Mouse (Mus musculus): ENCODE measurements around the gene Dhrs1. TPM values are rescaled to one million over a fixed set of nuclear protein-coding genes. Genes with fewer than 3 reads are reported as not detected.

Gene Dhrs1
- polyA plus RNA-seq, 1 experiment from 2014 or later, result 87.3 TPM

DNA sequence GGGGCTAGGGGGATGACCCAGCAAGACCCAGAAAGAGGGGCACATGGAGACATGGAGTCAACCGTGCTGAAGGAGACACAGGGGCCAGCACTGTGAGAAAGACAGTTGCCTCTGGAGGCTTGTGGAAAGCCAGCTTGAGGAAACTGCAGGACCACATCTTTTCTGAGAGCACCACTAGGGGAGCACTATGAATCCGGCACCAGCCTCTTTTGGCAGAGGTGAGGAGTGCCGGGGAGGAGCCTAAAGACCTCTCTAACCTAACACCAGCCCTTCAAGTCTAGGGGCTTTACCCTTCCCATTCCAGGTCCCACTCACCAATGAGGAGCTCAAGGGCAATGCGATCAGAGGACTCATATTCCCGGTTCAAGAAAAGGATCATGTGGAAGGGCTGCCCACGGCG is 33.7 kb downstream of the Dhrs1 start:
- in situ Hi-C loops (cut with MboI; ENCODE audit: low pct_unique_long_range_greater_than_20kb), result no loop called here
- ATAC-seq (no peak), DNase-seq (ENCODE audit: low read depth, low spot score) (no peak)
- H3K27me3 ChIP-seq, result no peaks in the 10 kb centered on the region
- CTCF ChIA-PET, result interaction anchor here (1.3 to 1.4 kb wide), 2 partner anchors 11 to 37 kb away, joined by 3 to 4 read pairs; no protein-coding TSS in a partner anchor
- POLR2A ChIA-PET, result interaction anchor here (0.5 kb wide), 1 partner anchor 47 kb away, joined by 5 read pairs; no protein-coding TSS in a partner anchor
- TF ChIP-seq CTCF (IDR thresholded peaks at IDR 0.05), result no peak

DNA sequence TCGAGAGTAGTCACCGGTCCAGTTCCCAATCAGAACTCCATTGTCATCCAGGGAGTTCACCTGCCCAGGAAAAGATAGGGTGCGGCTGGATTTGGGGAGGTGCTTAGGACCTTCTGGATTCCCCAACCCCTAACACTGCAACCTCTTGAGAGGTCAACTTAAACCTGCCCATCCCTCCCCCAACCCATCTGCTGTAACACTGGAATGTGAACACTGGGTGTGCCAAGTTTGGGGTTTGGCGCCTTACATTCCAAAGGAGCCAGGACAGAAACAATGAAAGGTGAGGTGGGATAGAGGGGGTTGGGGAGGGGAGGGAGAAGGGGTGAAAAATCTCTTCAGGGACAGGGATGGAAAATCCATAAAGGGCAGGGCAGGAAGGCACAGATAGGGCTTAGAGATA is 36.0 kb downstream of the Dhrs1 start:
- CTCF ChIA-PET, result no interaction called here
- no peak for TF ChIP-seq CTCF (IDR thresholded peaks at IDR 0.05)
- POLR2A ChIA-PET, result no interaction called here
- DNase-seq (ENCODE audit: low read depth, low spot score) (no peak), ATAC-seq (no peak)
- in situ Hi-C loops (cut with MboI; ENCODE audit: low pct_unique_long_range_greater_than_20kb), result no loop called here
- no peaks in the 10 kb centered on the region for H3K27me3 ChIP-seq

DNA sequence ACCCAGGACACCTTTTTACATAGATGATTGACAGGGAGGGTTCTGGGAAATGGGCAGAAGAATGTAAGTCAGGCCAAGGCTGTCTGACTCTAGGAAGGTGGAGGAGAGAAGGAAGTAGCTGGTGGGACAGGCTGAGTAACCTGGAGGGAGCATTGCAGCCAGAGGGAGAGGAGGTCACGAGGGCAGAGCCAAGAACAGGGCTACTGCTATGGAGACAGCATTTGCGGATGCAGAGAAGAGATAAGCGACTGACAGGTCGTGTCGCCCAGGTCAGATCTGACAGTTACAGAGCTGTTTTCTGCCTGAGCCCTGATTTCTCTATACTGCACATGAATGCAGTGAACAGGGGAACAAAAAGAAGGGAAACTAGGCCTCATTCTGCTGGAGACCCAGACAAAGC is 38.1 kb downstream of the Dhrs1 start:
- ChIA-PET POLR2A (no interaction called here), CTCF (interaction anchor here (0.7 kb wide), 1 partner anchor 14 kb away, joined by 3 read pairs; the partner anchor contains the start of gene Rabggta)
- no peak for DNase-seq (ENCODE audit: low read depth, low spot score)
- no peaks in the 10 kb centered on the region for H3K27me3 ChIP-seq
- in situ Hi-C loops (cut with MboI; ENCODE audit: low pct_unique_long_range_greater_than_20kb), result no loop called here
- no peak for ATAC-seq
- no peak for TF ChIP-seq CTCF (IDR thresholded peaks at IDR 0.05)

DNA sequence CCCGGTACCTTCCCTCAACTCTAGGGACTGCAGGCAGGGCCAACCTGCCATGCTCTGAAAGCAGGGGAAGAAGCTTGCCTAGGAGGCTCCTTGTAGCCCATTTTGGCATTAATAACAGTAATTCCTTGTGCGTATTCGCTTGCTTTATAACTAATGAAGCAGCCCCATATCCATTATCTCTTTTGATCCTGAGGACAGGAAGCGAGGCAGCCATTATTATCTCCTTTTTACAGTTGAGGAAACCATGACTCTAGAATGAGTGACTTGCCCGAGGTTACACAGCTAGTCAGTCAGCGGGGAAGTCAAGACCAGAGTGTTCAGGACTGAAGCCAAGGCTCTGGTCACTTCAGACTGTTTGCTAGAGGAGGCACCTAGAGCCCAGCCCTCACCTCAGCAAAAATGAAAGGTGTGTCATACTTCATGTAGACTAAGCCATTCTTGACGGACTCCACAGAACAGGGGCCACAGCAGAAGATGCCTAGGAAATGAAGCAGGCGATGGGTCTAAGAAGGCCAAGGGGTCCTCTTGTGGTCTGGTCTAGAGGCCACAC is 39.4 kb downstream of the Dhrs1 start:
- no peaks in the 10 kb centered on the region for H3K27me3 ChIP-seq
- no peak for TF ChIP-seq CTCF (IDR thresholded peaks at IDR 0.05)
- in situ Hi-C loops (cut with MboI; ENCODE audit: low pct_unique_long_range_greater_than_20kb), result no loop called here
- ChIA-PET CTCF (no interaction called here), POLR2A (no interaction called here)
- no peak for DNase-seq (ENCODE audit: low read depth, low spot score)
- ATAC-seq, result no peak

DNA sequence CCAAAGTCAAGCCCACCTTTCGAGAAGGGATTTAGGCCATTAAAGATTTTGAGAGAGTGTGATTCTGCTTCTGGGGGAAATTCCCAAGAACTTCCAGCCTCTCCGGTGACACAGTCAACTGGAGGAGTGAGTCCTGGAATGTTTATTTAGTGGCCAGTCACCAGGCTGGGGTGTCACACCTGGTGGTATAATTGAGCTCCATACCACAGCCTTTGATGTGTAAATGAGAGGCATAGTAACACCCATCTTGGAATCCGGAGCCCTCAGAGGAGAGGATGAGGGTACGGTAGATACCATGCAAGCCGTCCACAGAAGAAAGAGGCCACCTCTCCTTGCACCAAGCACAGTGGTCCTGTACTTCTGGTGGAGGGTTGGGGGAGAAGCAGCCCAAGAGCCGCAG is 42.7 kb downstream of the Dhrs1 start:
- POLR2A ChIA-PET, result no interaction called here
- H3K27me3 ChIP-seq, result no peaks in the 10 kb centered on the region
- CTCF ChIA-PET, result interaction anchor here (1.6 kb wide), 1 partner anchor 21 kb away, joined by 5 read pairs; the partner anchor contains the start of gene Tinf2
- TF ChIP-seq CTCF (IDR thresholded peaks at IDR 0.05), result no peak
- ATAC-seq (no peak), DNase-seq (ENCODE audit: low read depth, low spot score) (no peak)
- in situ Hi-C loops (cut with MboI; ENCODE audit: low pct_unique_long_range_greater_than_20kb), result no loop called here

DNA sequence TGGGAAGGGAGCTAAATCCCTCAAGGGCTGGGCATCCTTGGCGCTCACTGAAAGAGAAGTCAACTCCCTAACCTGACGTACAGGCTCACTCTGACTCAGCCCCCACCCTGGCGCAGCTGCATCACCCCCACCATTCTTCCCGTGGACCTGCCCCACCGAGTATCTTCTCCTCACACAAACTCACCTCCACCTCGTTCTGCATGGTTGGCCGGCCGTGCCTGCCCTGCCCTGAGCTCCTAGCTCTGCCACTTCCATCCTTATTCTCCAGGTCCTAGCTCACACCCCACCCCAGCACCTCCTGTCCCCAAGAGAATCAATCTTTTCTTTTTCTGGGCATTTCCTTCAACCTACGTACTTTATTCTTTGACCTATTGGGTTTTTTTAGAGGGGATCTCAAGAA is 44.4 kb downstream of the Dhrs1 start:
- POLR2A ChIA-PET, result interaction anchor here (1.3 to 1.4 kb wide), 2 partner anchors 12 to 15 kb away, joined by 3 read pairs; partner anchors contain the start of gene Tgm1
- TF ChIP-seq CTCF (IDR thresholded peaks at IDR 0.05), result no peak
- DNase-seq (ENCODE audit: low read depth, low spot score) (no peak), ATAC-seq (no peak)
- in situ Hi-C loops (cut with MboI; ENCODE audit: low pct_unique_long_range_greater_than_20kb), result no loop called here
- CTCF ChIA-PET, result interaction anchor here (1.6 to 1.8 kb wide), 2 partner anchors 11 to 19 kb away, joined by 4 to 5 read pairs; partner anchors contain the start of gene Tinf2
- H3K27me3 ChIP-seq, result no peaks in the 10 kb centered on the region

DNA sequence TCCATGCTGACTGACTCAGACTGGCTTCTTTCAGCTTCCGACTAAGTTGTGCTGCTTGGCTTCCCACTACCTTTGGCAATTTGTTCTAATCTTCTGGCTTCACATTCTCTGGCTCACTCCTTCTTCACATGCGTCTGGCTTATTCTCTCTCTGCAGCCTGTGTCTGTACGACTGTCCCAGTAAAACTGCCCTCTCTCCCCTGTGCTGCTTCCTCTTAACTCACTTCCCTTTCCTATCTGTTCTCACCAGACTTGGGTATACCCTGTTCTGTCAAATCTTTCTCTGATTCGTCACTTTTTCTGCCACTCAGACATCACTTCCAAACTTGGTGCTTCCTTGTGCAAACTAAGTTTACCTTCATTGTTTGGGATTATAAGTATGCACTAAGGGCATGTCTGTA is 48.3 kb downstream of the Dhrs1 start:
- TF ChIP-seq CTCF (IDR thresholded peaks at IDR 0.05), result no peak
- POLR2A ChIA-PET, result no interaction called here
- in situ Hi-C loops (cut with MboI; ENCODE audit: low pct_unique_long_range_greater_than_20kb), result no loop called here
- no peak for DNase-seq (ENCODE audit: low read depth, low spot score)
- CTCF ChIA-PET, result interaction anchor here (1.1 to 1.4 kb wide), 2 partner anchors 11 to 37 kb away, joined by 3 read pairs; no protein-coding TSS in a partner anchor
- H3K27me3 ChIP-seq, result no peaks in the 10 kb centered on the region
- ATAC-seq, result no peak

DNA sequence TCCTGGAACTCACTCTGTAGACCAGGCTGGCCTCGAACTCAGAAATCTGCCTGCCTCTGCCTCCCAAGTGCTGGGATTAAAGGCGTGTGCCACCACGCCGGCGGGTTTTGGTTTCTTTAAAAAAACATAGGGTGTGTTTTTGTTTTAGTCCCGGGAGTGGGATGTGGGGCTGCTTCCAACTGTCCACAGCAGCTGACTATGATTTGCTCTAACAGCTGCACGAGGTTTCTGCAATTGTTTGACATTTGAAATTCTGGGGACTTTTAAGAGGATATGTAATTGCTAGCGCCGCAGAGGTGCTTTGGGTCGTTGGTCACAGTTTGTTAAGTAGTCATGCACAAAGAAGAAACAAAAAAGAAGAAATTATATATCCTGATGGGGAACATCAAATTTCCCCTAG is 56.1 kb downstream of the Dhrs1 start:
- TF ChIP-seq CTCF (IDR thresholded peaks at IDR 0.05), result no peak
- H3K27me3 ChIP-seq, result no peaks in the 10 kb centered on the region
- DNase-seq (ENCODE audit: low read depth, low spot score) (no peak), ATAC-seq (no peak)
- in situ Hi-C loops (cut with MboI; ENCODE audit: low pct_unique_long_range_greater_than_20kb), result no loop called here
- POLR2A ChIA-PET, result no interaction called here
- CTCF ChIA-PET, result interaction anchor here (0.7 kb wide), 1 partner anchor 33 kb away, joined by 3 read pairs; the partner anchor contains the start of gene Rabggta

Other genes with a start within 250 kb of the Dhrs1 start
- gene Cpne6, start 235.2 kb downstream of the Dhrs1 start, polyA plus RNA-seq (2021), result not detected
- gene Nrl, start 220.7 kb downstream of the Dhrs1 start, polyA plus RNA-seq (2021), result not detected
- gene Pck2, start 205.4 kb downstream of the Dhrs1 start, polyA plus RNA-seq (2021), result 109 TPM
- 71.7 TPM for gene Dcaf11, start 185.7 kb downstream of the Dhrs1 start, polyA plus RNA-seq (2021)
- 4.7 TPM for gene A730061H03Rik, start 185.3 kb downstream of the Dhrs1 start, polyA plus RNA-seq (2021)
- gene Fitm1, start 170.1 kb downstream of the Dhrs1 start, polyA plus RNA-seq (2021), result not detected
- gene Psme1, start 167.6 kb downstream of the Dhrs1 start, polyA plus RNA-seq (2021), result 243 TPM
- gene Emc9, start 160.4 kb downstream of the Dhrs1 start, polyA plus RNA-seq (2021), result 7.3 TPM
- 177 TPM for gene Psme2, start 154.6 kb downstream of the Dhrs1 start, polyA plus RNA-seq (2021)
- 28.0 TPM for gene Rnf31, start 154.0 kb downstream of the Dhrs1 start, polyA plus RNA-seq (2021)
- gene Irf9, start 142.1 kb downstream of the Dhrs1 start, polyA plus RNA-seq (2021), result 24.2 TPM
- not detected for gene Rec8, start 127.7 kb downstream of the Dhrs1 start, polyA plus RNA-seq (2021)
- 116 TPM for gene Ipo4, start 109.7 kb downstream of the Dhrs1 start, polyA plus RNA-seq (2021)
- gene Gm49378, start 107.8 kb downstream of the Dhrs1 start, polyA plus RNA-seq (2021), result 1.5 TPM
- 109 TPM for gene Tm9sf1, start 101.9 kb downstream of the Dhrs1 start, polyA plus RNA-seq (2021)
- 0.42 TPM for gene Tssk4, start 95.5 kb downstream of the Dhrs1 start, polyA plus RNA-seq (2021)
- 29.7 TPM for gene Mdp1, start 85.2 kb downstream of the Dhrs1 start, polyA plus RNA-seq (2021)
- 35.9 TPM for gene Gmpr2, start 73.7 kb downstream of the Dhrs1 start, polyA plus RNA-seq (2021)
- 325 TPM for gene Nedd8, start 73.6 kb downstream of the Dhrs1 start, polyA plus RNA-seq (2021)
- 19.5 TPM for gene Tinf2, start 63.9 kb downstream of the Dhrs1 start, polyA plus RNA-seq (2021)
- gene Tgm1, start 31.8 kb downstream of the Dhrs1 start, polyA plus RNA-seq (2021), result 0.12 TPM
- 32.8 TPM for gene Rabggta, start 23.4 kb downstream of the Dhrs1 start, polyA plus RNA-seq (2021)
- gene Nop9, start within 50 bp of the Dhrs1 start, polyA plus RNA-seq (2021), result 25.5 TPM
- gene Cideb, start 12.8 kb upstream of the Dhrs1 start, polyA plus RNA-seq (2021), result 1.9 TPM
- not detected for gene Ltb4r2, start 15.7 kb upstream of the Dhrs1 start, polyA plus RNA-seq (2021)
- not detected for gene Ltb4r1, start 20.3 kb upstream of the Dhrs1 start, polyA plus RNA-seq (2021)
- gene Adcy4, start 38.4 kb upstream of the Dhrs1 start, polyA plus RNA-seq (2021), result not detected
- 0.12 TPM for gene Ripk3, start 43.2 kb upstream of the Dhrs1 start, polyA plus RNA-seq (2021)
- gene Nfatc4, start 77.5 kb upstream of the Dhrs1 start, polyA plus RNA-seq (2021), result 3.9 TPM
- not detected for gene Nynrin, start 108.3 kb upstream of the Dhrs1 start, polyA plus RNA-seq (2021)
- gene Cbln3, start 138.7 kb upstream of the Dhrs1 start, polyA plus RNA-seq (2021), result 0.12 TPM
- 16.2 TPM for gene Khnyn, start 139.3 kb upstream of the Dhrs1 start, polyA plus RNA-seq (2021)
- 42.4 TPM for gene Sdr39u1, start 154.6 kb upstream of the Dhrs1 start, polyA plus RNA-seq (2021)
- not detected for gene Cma1, start 199.0 kb upstream of the Dhrs1 start, polyA plus RNA-seq (2021)
- gene Cma2, start 205.3 kb upstream of the Dhrs1 start, polyA plus RNA-seq (2021), result not detected

All from Patski (cell line).